Mouse (Mus musculus) layer of hippocampus, adult 9-10 months (tissue): ENCODE data around the gene Anxa10.

Source experiments
- DNase-seq: peaks from one replicate; pipeline ENCODE4 v3.0.0; 2022; ENCODE audit warnings: low spot score

Anxa10 gene

GRCm38 (mm10) chr8:62123098-62123497 lies at the start of gene Anxa10:
Gene Anxa10, minus strand, starts transcription at chr8:62123150.
- no peak for DNase-seq

DNA sequence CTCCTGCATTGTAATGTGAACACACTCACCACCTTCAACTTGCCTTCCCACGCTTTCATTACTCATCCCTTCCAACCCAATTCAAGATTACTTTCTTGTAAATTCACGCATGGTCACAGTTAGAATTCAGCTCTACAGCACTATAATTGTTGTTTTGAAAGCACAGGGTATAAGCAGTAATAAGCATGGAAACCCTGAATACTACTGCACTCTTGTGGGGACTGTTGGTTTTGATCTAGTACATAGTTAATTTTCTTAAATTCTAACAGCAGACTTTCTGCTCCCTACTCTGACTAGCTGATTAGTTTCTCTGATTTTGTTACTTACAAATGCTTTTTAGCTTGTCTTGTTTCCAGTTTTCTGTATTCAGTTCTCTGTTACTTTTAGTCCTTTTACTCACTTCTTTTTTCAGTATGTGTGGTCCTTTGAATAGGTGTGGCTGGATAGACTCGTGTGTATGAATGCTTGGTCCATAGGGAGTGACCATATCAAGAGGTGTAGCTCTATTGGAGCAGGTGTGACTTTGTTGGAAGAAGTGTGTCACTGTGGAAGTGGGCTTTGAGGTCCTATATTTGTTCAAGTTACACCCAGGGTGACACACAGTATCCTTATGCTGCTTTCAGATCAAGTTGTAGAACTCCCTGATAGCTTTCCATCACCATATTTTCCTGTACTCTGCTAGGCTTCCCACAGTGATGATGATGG lies 9.9 kb upstream of the Anxa10 start:
- no peak for DNase-seq

DNA sequence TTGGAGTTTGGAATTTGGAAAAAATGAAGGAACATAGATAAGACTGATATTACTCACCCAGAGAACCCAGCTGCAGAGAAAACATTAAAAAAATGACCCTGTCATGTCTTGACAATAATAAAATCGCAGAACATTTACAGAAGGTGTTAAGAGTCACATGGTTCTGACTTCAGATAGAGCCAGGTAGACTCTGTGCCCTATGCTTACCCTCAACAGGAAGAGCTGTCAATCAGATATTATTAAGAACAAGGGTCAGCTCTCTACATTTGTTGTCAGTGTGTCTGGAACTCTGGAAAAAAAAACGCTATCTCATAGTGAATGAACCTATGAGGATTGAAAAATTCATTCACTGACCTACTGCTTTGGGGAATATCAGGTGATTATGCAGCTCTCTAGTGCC lies 25.7 kb downstream of the Anxa10 start:
- no peak for DNase-seq

- DNase-seq, result no peak
Measured at GRCm38 (mm10) chr8:62081804-62082203, 41.1 kb downstream of the Anxa10 start.

GRCm38 (mm10) chr8:62080195-62080802 lies 42.7 kb downstream of the Anxa10 start:
- DNase-seq, result peak; percentile 69

GRCm38 (mm10) chr8:62068305-62068704 lies 54.6 kb downstream of the Anxa10 start:
- DNase-seq, result no peak

GRCm38 (mm10) chr8:62060357-62060756 lies 62.6 kb downstream of the Anxa10 start:
- DNase-seq, result no peak

DNA sequence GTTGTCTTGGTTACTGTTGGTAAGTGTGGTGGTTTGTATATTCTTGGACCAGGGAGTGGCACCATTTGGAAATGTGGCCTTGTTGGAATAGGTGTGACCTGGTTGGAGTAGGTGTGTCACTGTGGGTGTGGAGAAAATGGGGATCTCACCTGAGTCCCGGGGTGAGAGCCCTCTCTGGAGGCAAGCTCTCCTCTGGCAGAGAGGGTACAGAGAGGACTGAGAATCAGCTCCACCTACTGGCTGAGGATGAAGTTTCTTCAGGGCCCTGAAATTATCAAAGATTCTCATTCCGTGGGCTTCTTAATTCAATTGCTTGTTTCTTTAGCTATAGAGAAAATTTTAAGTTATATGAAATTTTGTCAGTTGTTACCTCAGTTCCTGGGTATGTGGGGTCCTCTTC lies 76.1 kb downstream of the Anxa10 start:
- DNase-seq, result no peak

GRCm38 (mm10) chr8:62034351-62034750 lies 88.6 kb downstream of the Anxa10 start:
- DNase-seq, result no peak

DNA sequence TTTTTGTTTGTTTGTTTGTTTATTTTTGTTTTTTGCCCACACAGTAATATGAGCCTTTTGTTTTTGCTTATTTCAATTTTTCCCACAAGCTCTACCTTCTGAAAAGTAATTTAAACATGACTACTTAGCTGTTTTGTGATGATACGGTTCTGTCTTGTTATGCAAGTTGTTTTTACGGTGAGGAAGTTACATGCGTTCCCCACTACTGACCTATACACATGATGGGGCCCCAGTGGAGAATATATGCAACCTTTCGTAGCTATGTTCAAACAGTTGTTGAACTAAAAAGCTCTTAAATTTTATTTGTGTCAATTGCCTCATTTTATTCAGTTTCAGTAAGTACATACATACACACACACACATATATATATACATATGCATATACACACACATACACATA lies 108.4 kb downstream of the Anxa10 start:
- no peak for DNase-seq

DNA sequence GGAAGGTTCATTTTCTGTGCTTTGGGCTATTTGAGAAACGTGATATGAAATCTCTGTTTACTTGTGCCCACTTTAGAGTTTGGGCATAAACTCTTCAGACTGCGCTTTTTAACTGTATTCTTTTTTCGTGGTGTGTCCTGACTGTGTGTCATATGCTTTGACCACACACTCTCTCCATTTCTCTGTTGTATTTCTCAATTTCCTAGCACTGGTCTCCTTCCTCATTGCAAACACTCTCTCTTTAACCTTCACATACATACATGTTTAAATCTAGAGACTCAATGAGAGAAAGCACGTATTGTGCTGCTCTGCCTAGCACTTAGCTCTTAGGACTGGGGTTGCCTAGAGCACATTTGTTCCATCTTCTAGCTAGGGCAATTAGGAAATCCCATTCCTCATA lies 108.8 kb downstream of the Anxa10 start:
- no peak for DNase-seq
